Mouse (Mus musculus) kidney, embryonic 15.5 days (tissue): ENCODE results near the gene Ccdc33. TPM values are rescaled to one million over a fixed set of nuclear protein-coding genes. Genes with fewer than 3 reads are reported as not detected.

Source experiments
- ATAC-seq: fragments of 200-750 bp; cut with Nextera tagmentation; replicated peaks from 2 replicates; pipeline ENCODE4 v1.8.0; 2017; ENCODE audit warnings: moderate TSS enrichment; ENCODE audit not compliant: low FRiP score
- H3K27ac ChIP-seq: fragments of 300-500 bp; sonication (generic); 2 replicates; pipeline ENCODE4 v1.5.1; 2015; ENCODE audit warnings: mild to moderate bottlenecking, inconsistent platforms
- H3K27me3 ChIP-seq: fragments of 300-500 bp; sonication (generic); 2 replicates; pipeline ENCODE4 v1.6.1; 2015; ENCODE audit warnings: inconsistent platforms
- H3K36me3 ChIP-seq: fragments of 300-500 bp; sonication (generic); 2 replicates; pipeline ENCODE4 v1.6.1; 2015; ENCODE audit warnings: inconsistent platforms
- H3K4me1 ChIP-seq: fragments of 300-500 bp; sonication (generic); 2 replicates; pipeline ENCODE4 v1.6.1; 2015; ENCODE audit warnings: inconsistent platforms
- H3K4me2 ChIP-seq: fragments of 300-500 bp; sonication (generic); 2 replicates; pipeline ENCODE4 v1.6.1; 2015; ENCODE audit warnings: moderate library complexity, mild to moderate bottlenecking, inconsistent platforms
- H3K4me3 ChIP-seq: fragments of 300-500 bp; sonication (generic); replicated peaks from 2 replicates; pipeline ENCODE4 v1.5.1; 2015; ENCODE audit warnings: mild to moderate bottlenecking, inconsistent platforms
- H3K9ac ChIP-seq: fragments of 300-500 bp; sonication (generic); 2 replicates; pipeline ENCODE4 v1.6.1; 2015; ENCODE audit warnings: mild to moderate bottlenecking, inconsistent platforms
- H3K9me3 ChIP-seq: fragments of 300-500 bp; sonication (generic); replicated peaks from 2 replicates; pipeline ENCODE4 v1.6.1; 2016; ENCODE audit warnings: inconsistent platforms
- WGBS: fragments of 180-500 bp; shearing (Covaris S2); methylation state at CpG from one replicate; pipeline ENCODE4 v1.1.7; 2015; ENCODE audit warnings: mixed read lengths; 5-methylcytosine and 5-hydroxymethylcytosine counted together
- polyA plus RNA-seq: library from polyadenylated mRNA; unstranded; fragments of >200 nt; fragmentation: Nextera tagmentation; extraction: Ambion mirVana; gene quantifications from 2 replicates; pipeline ENCODE4 v1.2.1, GENCODE M21; 2015

The Ccdc33 gene
- polyA plus RNA-seq, 1 experiment from 2014 or later = 0.29 TPM

GRCm38 (mm10) chr9:58086861-58087260, 31.8 kb downstream of the Ccdc33 start:
- H3K4me3 ChIP-seq = no peak overlapping the region
- no peaks in the 10 kb centered on the region for H3K27me3 ChIP-seq
- H3K27ac ChIP-seq = no peak overlapping the region
- no peaks in the 10 kb centered on the region for H3K36me3 ChIP-seq
- H3K4me1 ChIP-seq = peaks cover 36% of the 10 kb centered on the region
- H3K9ac ChIP-seq = no peak overlapping the region
- no peaks in the 10 kb centered on the region for H3K9me3 ChIP-seq
- WGBS = 74% methylated on average over 7 of the region's 7 CpGs
- no peak for ATAC-seq
- no peak overlapping the region for H3K4me2 ChIP-seq

DNA sequence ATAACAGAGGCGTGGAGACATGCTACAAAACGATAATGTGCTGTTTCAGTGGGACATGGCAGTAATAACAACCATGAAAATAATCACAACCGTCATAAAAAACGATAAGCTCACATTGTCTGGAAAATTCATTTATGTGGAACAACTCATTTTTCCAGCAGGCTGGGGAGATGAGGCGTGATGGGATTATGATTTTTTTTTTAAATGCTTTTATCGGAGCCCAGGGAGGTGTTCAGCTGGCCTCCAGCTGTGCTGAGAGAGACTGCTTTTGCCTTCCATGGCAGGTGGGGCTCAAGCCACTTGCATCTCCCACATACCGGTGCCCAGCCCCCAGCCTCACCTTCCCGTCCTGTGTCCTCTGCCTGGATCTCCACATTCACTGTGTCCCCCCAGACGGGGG, 32.4 kb downstream of the Ccdc33 start:
- H3K4me2 ChIP-seq = no peak overlapping the region
- no peak overlapping the region for H3K9ac ChIP-seq
- H3K9me3 ChIP-seq = no peaks in the 10 kb centered on the region
- H3K4me1 ChIP-seq = peaks cover 38% of the 10 kb centered on the region
- ATAC-seq = no peak
- 42% methylated on average over 9 of the region's 9 CpGs for WGBS
- H3K36me3 ChIP-seq = no peaks in the 10 kb centered on the region
- H3K27ac ChIP-seq = no peak overlapping the region
- no peaks in the 10 kb centered on the region for H3K27me3 ChIP-seq
- H3K4me3 ChIP-seq = no peak overlapping the region

DNA sequence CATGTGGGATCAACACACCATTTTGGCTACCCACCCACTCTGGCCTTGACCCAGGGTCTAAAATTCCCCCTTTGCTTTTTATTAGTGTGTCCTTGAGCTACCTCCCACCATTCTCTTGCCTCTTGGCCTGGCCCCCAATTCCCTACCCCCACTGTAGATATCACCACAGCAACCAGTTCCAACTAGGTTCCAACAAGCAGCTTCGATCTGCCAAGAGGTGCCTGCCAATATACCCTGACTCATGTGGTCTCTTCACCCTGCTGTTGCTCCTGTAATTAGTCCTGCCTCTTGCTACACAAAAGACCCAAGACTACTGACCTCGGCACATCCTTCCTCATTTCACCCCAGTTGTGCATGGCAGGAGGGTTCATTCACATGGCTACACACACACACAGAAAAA, 33.5 kb downstream of the Ccdc33 start:
- no peaks in the 10 kb centered on the region for H3K36me3 ChIP-seq
- no peak overlapping the region for H3K27ac ChIP-seq
- H3K9ac ChIP-seq = no peak overlapping the region
- peaks cover 45% of the 10 kb centered on the region for H3K4me1 ChIP-seq
- ATAC-seq = no peak
- H3K4me2 ChIP-seq = no peak overlapping the region
- WGBS = 21% methylated on average over 2 of the region's 2 CpGs
- H3K27me3 ChIP-seq = no peaks in the 10 kb centered on the region
- no peaks in the 10 kb centered on the region for H3K9me3 ChIP-seq
- H3K4me3 ChIP-seq = no peak overlapping the region

DNA sequence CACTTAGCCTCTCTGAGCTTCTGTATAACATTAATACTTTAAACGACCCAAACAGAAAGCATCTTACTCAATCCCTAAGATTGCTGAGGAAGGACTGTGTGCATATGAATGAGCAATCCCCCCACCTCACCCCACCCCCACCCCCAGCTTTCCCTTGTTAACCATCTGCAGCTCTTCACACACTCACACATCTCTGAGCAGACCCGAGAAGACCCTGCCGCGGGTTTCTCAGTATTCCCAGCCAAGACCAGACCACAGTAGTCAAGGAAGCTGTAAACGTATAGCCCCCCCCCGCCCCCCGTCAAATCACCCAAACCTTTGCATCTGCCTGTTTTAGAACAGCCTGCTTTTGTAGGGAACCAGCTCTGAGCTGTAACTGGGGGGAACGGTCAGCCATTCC, 34.0 kb downstream of the Ccdc33 start:
- peaks cover 45% of the 10 kb centered on the region for H3K4me1 ChIP-seq
- H3K4me3 ChIP-seq = no peak overlapping the region
- no peaks in the 10 kb centered on the region for H3K36me3 ChIP-seq
- ATAC-seq = no peak
- no peak overlapping the region for H3K4me2 ChIP-seq
- H3K9ac ChIP-seq = no peak overlapping the region
- 20% methylated on average over 8 of the region's 8 CpGs for WGBS
- no peaks in the 10 kb centered on the region for H3K9me3 ChIP-seq
- no peak overlapping the region for H3K27ac ChIP-seq
- no peaks in the 10 kb centered on the region for H3K27me3 ChIP-seq

GRCm38 (mm10) chr9:58074561-58074960, 44.1 kb downstream of the Ccdc33 start:
- WGBS = 45% methylated on average over 3 of the region's 3 CpGs
- Histone ChIP-seq H3K4me3 (no peak overlapping the region), H3K4me1 (no peaks in the 10 kb centered on the region), H3K9me3 (no peaks in the 10 kb centered on the region), H3K4me2 (no peak overlapping the region), H3K27ac (no peak overlapping the region), H3K27me3 (peaks cover 7% of the 10 kb centered on the region; the same call in 1 of the 2 replicates), H3K36me3 (no peaks in the 10 kb centered on the region), H3K9ac (no peak overlapping the region)
- ATAC-seq = no peak

- 86% methylated on average over 3 of the region's 3 CpGs for WGBS
- no peak overlapping the region for H3K27ac ChIP-seq
- H3K4me3 ChIP-seq = no peak overlapping the region
- H3K36me3 ChIP-seq = no peaks in the 10 kb centered on the region
- no peaks in the 10 kb centered on the region for H3K9me3 ChIP-seq
- no peak for ATAC-seq
- no peak overlapping the region for H3K9ac ChIP-seq
- peaks cover 6% of the 10 kb centered on the region; the same call in 1 of the 2 replicates for H3K4me1 ChIP-seq
- no peak overlapping the region for H3K4me2 ChIP-seq
- H3K27me3 ChIP-seq = peaks cover 17% of the 10 kb centered on the region; the same call in 1 of the 2 replicates
These were observed 51.1 kb downstream of the Ccdc33 start for GRCm38 (mm10) chr9:58067546-58067945.

- no peak overlapping the region for H3K9ac ChIP-seq
- H3K27ac ChIP-seq = no peak overlapping the region
- 75% methylated on average over 6 of the region's 6 CpGs for WGBS
- no peak overlapping the region for H3K4me2 ChIP-seq
- H3K4me1 ChIP-seq = peaks cover 6% of the 10 kb centered on the region; the same call in 1 of the 2 replicates
- H3K36me3 ChIP-seq = no peaks in the 10 kb centered on the region
- no peak overlapping the region for H3K4me3 ChIP-seq
- peaks cover 17% of the 10 kb centered on the region; the same call in 1 of the 2 replicates for H3K27me3 ChIP-seq
- no peak for ATAC-seq
- no peaks in the 10 kb centered on the region for H3K9me3 ChIP-seq
These were observed 51.9 kb downstream of the Ccdc33 start for GRCm38 (mm10) chr9:58066731-58067095.

GRCm38 (mm10) chr9:58065977-58066730, 52.5 kb downstream of the Ccdc33 start:
- peaks cover 23% of the 10 kb centered on the region; the same call in 1 of the 2 replicates for H3K27me3 ChIP-seq
- no peak overlapping the region for H3K9ac ChIP-seq
- H3K27ac ChIP-seq = no peak overlapping the region
- peaks cover 6% of the 10 kb centered on the region; the same call in 1 of the 2 replicates for H3K4me1 ChIP-seq
- ATAC-seq = 0 out of 2 replicates have a peak, but pooled peaks have one; percentile 33
- WGBS = 68% methylated on average over 6 of the region's 6 CpGs
- no peaks in the 10 kb centered on the region for H3K36me3 ChIP-seq
- no peak overlapping the region for H3K4me3 ChIP-seq
- no peak overlapping the region for H3K4me2 ChIP-seq
- H3K9me3 ChIP-seq = no peaks in the 10 kb centered on the region

DNA sequence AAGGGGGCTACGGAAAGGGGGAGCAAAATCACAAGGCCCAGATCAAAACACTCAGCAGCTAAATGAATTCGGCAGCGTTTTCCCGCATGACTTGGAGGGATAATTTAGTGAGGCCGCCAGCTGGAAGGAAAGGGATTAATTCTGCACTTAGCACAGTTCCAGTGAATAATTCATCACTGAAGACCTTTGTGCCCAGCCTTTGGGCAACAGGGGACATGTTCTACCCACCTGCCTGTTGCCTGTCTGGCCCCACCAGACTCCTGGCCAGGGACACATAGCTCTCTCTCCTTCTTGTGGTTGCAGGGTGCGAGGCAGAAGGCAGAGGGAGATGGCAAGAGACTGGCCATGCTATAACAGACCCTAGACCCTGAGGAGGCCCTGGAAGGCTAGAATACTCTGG, 53.1 kb downstream of the Ccdc33 start:
- no peak for ATAC-seq
- H3K9ac ChIP-seq = no peak overlapping the region
- H3K4me2 ChIP-seq = no peak overlapping the region

DNA sequence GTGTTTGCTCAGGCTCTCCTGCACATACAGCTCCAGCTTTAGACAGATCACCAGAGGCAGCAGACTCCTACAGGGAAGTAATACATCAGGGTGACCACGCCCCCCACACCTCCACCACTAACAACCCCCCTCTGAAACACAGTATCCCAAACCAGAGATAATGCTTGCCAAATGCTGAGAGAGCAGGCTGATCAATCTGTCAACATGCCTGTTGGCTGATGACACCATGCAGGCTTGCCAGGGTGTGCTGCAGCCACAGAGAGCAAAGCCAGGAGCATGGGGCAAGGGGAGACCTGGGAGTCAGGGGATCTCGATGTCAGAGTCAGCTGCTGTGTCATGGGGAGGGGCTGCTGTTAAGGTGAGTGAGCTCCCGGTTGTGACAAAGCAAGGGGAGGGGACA, 55.1 kb downstream of the Ccdc33 start, which contains the start of gene Stra6:
Gene Stra6 (plus strand): TSS at position 258 of the 400 bp plus-strand sequence.
- no peak within 1 kb of the TSS for H3K4me2 ChIP-seq
- H3K4me1 ChIP-seq = peaks cover 10% of the 10 kb centered on the region; the same call in 1 of the 2 replicates
- no peak for ATAC-seq
- peaks cover 29% of the 10 kb centered on the region for H3K27me3 ChIP-seq
- no peak within 1 kb of the TSS for H3K9ac ChIP-seq
- no peak within 1 kb of the TSS for H3K27ac ChIP-seq
- H3K4me3 ChIP-seq = no peak within 1 kb of the TSS
- no peaks in the 10 kb centered on the region for H3K36me3 ChIP-seq
- WGBS = 11% methylated on average over 3 of the region's 3 CpGs
- H3K9me3 ChIP-seq = no peaks in the 10 kb centered on the region

More for the DNA sequence above, 53.1 kb downstream of the Ccdc33 start:
- WGBS = 37% methylated on average over 6 of the region's 6 CpGs
- H3K9me3 ChIP-seq = no peaks in the 10 kb centered on the region
- peaks cover 28% of the 10 kb centered on the region for H3K27me3 ChIP-seq
- H3K36me3 ChIP-seq = no peaks in the 10 kb centered on the region
- H3K27ac ChIP-seq = no peak overlapping the region
- H3K4me3 ChIP-seq = no peak overlapping the region
- H3K4me1 ChIP-seq = peaks cover 9% of the 10 kb centered on the region; the same call in 1 of the 2 replicates

GRCm38 (mm10) chr9:58060677-58061667, 57.7 kb downstream of the Ccdc33 start:
- 0 out of 2 replicates have a peak, but pooled peaks have one; percentile 15 for ATAC-seq
- H3K9me3 ChIP-seq = no peaks in the 10 kb centered on the region
- peaks cover 29% of the 10 kb centered on the region for H3K27me3 ChIP-seq
- 12% methylated on average over 23 of the region's 23 CpGs for WGBS
- H3K4me2 ChIP-seq = no peak overlapping the region
- no peak overlapping the region for H3K4me3 ChIP-seq
- H3K27ac ChIP-seq = no peak overlapping the region
- no peaks in the 10 kb centered on the region for H3K36me3 ChIP-seq
- H3K4me1 ChIP-seq = peaks cover 9% of the 10 kb centered on the region
- no peak overlapping the region for H3K9ac ChIP-seq

- Histone ChIP-seq H3K27me3 (peaks cover 27% of the 10 kb centered on the region), H3K27ac (no peak overlapping the region), H3K4me3 (no peak overlapping the region), H3K9ac (no peak overlapping the region), H3K36me3 (no peaks in the 10 kb centered on the region), H3K4me1 (peaks cover 19% of the 10 kb centered on the region), H3K4me2 (no peak overlapping the region), H3K9me3 (no peaks in the 10 kb centered on the region)
- WGBS = 32% methylated on average over 1 of the region's 1 CpGs
- ATAC-seq = no peak
These were observed 58.7 kb downstream of the Ccdc33 start for GRCm38 (mm10) chr9:58059920-58060319.
